Mouse (Mus musculus) spleen, postnatal 14 days (tissue): Measurements from ENCODE around the gene Mapt.
"Not testable (repeated sequence)": the region's sequence is repeated elsewhere in the genome, so short reads cannot be mapped to it uniquely, and the experiment has no call there.

Experiments used
- DNase-seq, 2 experiments: peaks; one replicate each; pipeline ENCODE4 v3.0.0; 2021 to 2022; ENCODE audit warnings: low spot score in 2 of 2

The Mapt gene

GRCm38 (mm10) chr11:104231041-104231911, at the start of gene Mapt:
TSS of gene Mapt (plus strand) at chr11:104231390.
- peak; percentile 30 to 44 for DNase-seq

GRCm38 (mm10) chr11:104182141-104182540, 49.0 kb upstream of the Mapt start:
- no peak for DNase-seq

- no peak for DNase-seq
Measured at GRCm38 (mm10) chr11:104186135-104186836, 44.9 kb upstream of the Mapt start, which contains the start of gene Sppl2c. TSS of gene Sppl2c (plus strand) at chr11:104186327.

- no peak for DNase-seq
Measured at GRCm38 (mm10) chr11:104186837-104187150, 44.4 kb upstream of the Mapt start.

- no peak for DNase-seq
Measured at GRCm38 (mm10) chr11:104187766-104188165, 43.4 kb upstream of the Mapt start.

- DNase-seq = no peak
Measured at GRCm38 (mm10) chr11:104190008-104190407, 41.2 kb upstream of the Mapt start.

GRCm38 (mm10) chr11:104195382-104195781, 35.8 kb upstream of the Mapt start:
- DNase-seq = no peak

GRCm38 (mm10) chr11:104195791-104196190, 35.4 kb upstream of the Mapt start:
- peak; percentile 27 to 59 for DNase-seq

- no peak for DNase-seq
Measured at GRCm38 (mm10) chr11:104197861-104198260, 33.3 kb upstream of the Mapt start.

GRCm38 (mm10) chr11:104203271-104203670, 27.9 kb upstream of the Mapt start:
- no peak for DNase-seq

GRCm38 (mm10) chr11:104206573-104206972, 24.6 kb upstream of the Mapt start:
- DNase-seq = no peak

GRCm38 (mm10) chr11:104209041-104209440, 22.1 kb upstream of the Mapt start:
- no peak for DNase-seq

GRCm38 (mm10) chr11:104211251-104211650, 19.9 kb upstream of the Mapt start:
- no peak for DNase-seq

- DNase-seq = not testable (repeated sequence)
Measured at GRCm38 (mm10) chr11:104214128-104214527, 17.1 kb upstream of the Mapt start.

GRCm38 (mm10) chr11:104218075-104218474, 13.1 kb upstream of the Mapt start:
- no peak for DNase-seq

GRCm38 (mm10) chr11:104220291-104220690, 10.9 kb upstream of the Mapt start:
- no peak for DNase-seq

- DNase-seq = no peak
Measured at GRCm38 (mm10) chr11:104221751-104222150, 9.4 kb upstream of the Mapt start.

GRCm38 (mm10) chr11:104223301-104223700, 7.9 kb upstream of the Mapt start:
- no peak for DNase-seq

GRCm38 (mm10) chr11:104229391-104229790, 1.8 kb upstream of the Mapt start:
- no peak for DNase-seq

- no peak for DNase-seq
Measured at GRCm38 (mm10) chr11:104230066-104230778, 968 bp upstream of the Mapt start.

GRCm38 (mm10) chr11:104232141-104233061, 1.2 kb downstream of the Mapt start:
- no peak for DNase-seq
